Mouse (Mus musculus): ENCODE results near the gene Triap1. TPM values are rescaled to one million over a fixed set of nuclear protein-coding genes. Genes with fewer than 3 reads are reported as not detected.
A peak's percentile ranks its signal among the peaks of the same experiment; 100 is the strongest.

The Triap1 gene
- polyA plus RNA-seq, 1 experiment from 2014 or later, result 63.3 TPM

DNA sequence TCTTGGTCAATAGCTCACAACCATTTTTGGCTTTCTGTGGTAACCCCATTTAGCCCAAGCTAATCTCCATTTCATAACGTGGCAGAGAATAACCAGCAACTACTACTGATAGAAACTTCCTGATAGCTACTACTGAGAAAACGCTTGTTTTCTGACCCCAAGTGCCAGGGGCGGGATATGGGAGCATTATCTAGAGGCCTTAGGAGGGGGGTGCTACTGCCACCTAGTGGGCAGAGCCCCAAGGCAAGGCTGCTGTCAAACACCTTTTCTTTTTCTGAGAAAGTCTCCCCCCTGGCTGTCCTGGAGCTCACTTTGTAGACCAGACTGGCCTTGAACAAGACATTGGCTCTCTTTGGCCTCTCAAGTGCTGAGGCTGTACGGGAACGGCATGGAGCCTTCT is 6.5 kb downstream of the Triap1 start:
- H3K9ac ChIP-seq (ENCODE audit: low read length), result 0 out of 2 replicates have a peak overlapping the region, but pooled peaks have one; percentile 76
- under 1% methylated on average over 5 of the region's 5 CpGs for WGBS

DNA sequence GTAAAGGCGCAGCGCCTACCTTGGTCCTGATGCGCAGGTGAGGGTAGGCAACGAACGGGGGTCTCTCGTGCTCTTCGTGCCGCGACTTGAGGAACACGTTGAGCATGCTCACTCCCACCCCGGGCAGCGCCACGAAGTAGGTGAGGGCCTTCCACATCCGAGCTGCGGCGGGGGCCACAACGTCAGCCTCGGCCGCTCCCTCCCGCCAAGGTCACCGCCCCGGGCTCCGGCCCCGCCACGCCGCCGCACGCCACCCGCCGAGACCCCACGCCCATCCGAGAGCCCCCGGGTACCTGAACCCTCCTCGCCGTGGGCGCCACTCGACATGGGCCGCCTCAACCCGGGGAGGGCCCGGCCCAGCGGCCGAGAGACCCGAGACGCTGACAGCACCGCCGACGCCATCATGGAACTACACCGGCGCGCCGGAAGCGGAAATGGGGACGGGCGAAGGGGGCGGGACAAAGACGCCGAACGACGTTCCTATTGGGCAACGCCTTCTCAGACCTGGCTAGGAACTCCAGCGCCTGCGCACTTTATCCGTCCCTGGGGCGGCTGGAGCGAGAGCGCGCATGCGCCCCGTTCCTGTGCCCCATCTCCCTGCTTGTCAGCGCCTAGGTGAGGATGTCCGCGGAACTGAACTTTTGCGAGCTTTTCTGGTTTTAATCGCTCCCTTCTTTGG is 7.7 kb downstream of the Triap1 start, which contains the start of gene Cox6a1:
Cox6a1 (minus strand) TSS at position 436 of the 679 bp plus-strand sequence.
- ATAC-seq (ENCODE audit: low FRiP score, low TSS enrichment) (peak; percentile 91), DNase-seq (ENCODE audit: low spot score) (peak; percentile 99)
- H3K4me3 ChIP-seq (ENCODE audit: low read depth, low read length), result peak within 1 kb of the TSS; percentile 73
- under 1% methylated on average over 62 of the region's 74 CpGs for WGBS
- H3K4me1 ChIP-seq (replicated peaks; ENCODE audit: control insufficient read depth, insufficient read depth), result no peaks in the 10 kb centered on the region; the same call in 1 of the 2 replicates
- peak within 1 kb of the TSS; percentile 86 for H3K4me2 ChIP-seq (replicated peaks; ENCODE audit: low read depth)
- H3K27ac ChIP-seq (replicated peaks), result peak within 1 kb of the TSS; percentile 74
- no peak for TF ChIP-seq EP300 (optimal IDR thresholded peaks at IDR 0.05)
- peak; percentile 47 for TF ChIP-seq CTCF (IDR thresholded peaks at IDR 0.05; ENCODE audit: low read depth)
- no peaks in the 10 kb centered on the region for H3K27me3 ChIP-seq (ENCODE audit: control insufficient read depth, insufficient read depth, low read length)
- H3K9ac ChIP-seq (ENCODE audit: low read length), result peak within 1 kb of the TSS; percentile 76
- H3K36me3 ChIP-seq (ENCODE audit: control insufficient read depth, insufficient read depth, low read length), result peaks cover 4% of the 10 kb centered on the region; the same call in 1 of the 2 replicates
- no peaks in the 10 kb centered on the region for H3K9me3 ChIP-seq (ENCODE audit: control insufficient read depth, low read length)

More for the DNA sequence above, 6.5 kb downstream of the Triap1 start:
- Histone ChIP-seq H3K9me3 (ENCODE audit: control insufficient read depth, low read length) (no peaks in the 10 kb centered on the region), H3K4me3 (ENCODE audit: low read depth, low read length) (peak overlapping the region; percentile 73), H3K27me3 (ENCODE audit: control insufficient read depth, insufficient read depth, low read length) (no peaks in the 10 kb centered on the region), H3K4me2 (replicated peaks; ENCODE audit: low read depth) (peak overlapping the region; percentile 86), H3K4me1 (replicated peaks; ENCODE audit: control insufficient read depth, insufficient read depth) (no peaks in the 10 kb centered on the region; the same call in 1 of the 2 replicates), H3K36me3 (ENCODE audit: control insufficient read depth, insufficient read depth, low read length) (peaks cover 4% of the 10 kb centered on the region; the same call in 1 of the 2 replicates), H3K27ac (replicated peaks) (no peak overlapping the region)
- no peak for TF ChIP-seq EP300 (optimal IDR thresholded peaks at IDR 0.05)
- TF ChIP-seq CTCF (IDR thresholded peaks at IDR 0.05; ENCODE audit: low read depth), result peak; percentile 88
- ATAC-seq (ENCODE audit: low FRiP score, low TSS enrichment) (peak; percentile 63), DNase-seq (ENCODE audit: low spot score) (peak; percentile 88)

DNA sequence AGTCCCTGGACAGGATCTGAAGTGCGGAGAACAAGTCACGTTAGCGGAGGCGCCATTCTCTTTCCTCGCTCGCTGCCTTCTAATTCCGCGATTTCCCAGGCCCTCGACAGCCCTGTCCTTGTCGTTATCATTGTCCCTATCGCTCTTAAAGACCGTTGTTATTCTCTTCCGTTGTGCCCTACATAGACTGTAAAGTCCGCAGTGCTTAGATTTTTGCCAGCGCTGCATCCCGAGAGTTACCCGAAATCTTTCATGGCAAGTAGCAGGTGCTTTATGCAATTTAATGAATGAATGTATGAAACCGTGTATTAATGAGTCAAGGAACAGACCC is 8.2 kb downstream of the Triap1 start:
- under 1% methylated on average over 18 of the region's 18 CpGs for WGBS
- Histone ChIP-seq H3K9ac (ENCODE audit: low read length) (peak overlapping the region; percentile 62), H3K27me3 (ENCODE audit: control insufficient read depth, insufficient read depth, low read length) (no peaks in the 10 kb centered on the region), H3K36me3 (ENCODE audit: control insufficient read depth, insufficient read depth, low read length) (peaks cover 4% of the 10 kb centered on the region; the same call in 1 of the 2 replicates), H3K4me1 (replicated peaks; ENCODE audit: control insufficient read depth, insufficient read depth) (no peaks in the 10 kb centered on the region; the same call in 1 of the 2 replicates), H3K4me2 (replicated peaks; ENCODE audit: low read depth) (peak overlapping the region; percentile 84), H3K4me3 (ENCODE audit: low read depth, low read length) (peak overlapping the region; percentile 73), H3K27ac (replicated peaks) (peak overlapping the region; percentile 74), H3K9me3 (ENCODE audit: control insufficient read depth, low read length) (no peaks in the 10 kb centered on the region)
- DNase-seq (ENCODE audit: low spot score) (no peak), ATAC-seq (ENCODE audit: low FRiP score, low TSS enrichment) (peak; percentile 20)
- TF ChIP-seq CTCF (IDR thresholded peaks at IDR 0.05; ENCODE audit: low read depth), result no peak
- no peak for TF ChIP-seq EP300 (optimal IDR thresholded peaks at IDR 0.05)

GRCm38 (mm10) chr5:115351348-115351747 is 10.3 kb downstream of the Triap1 start:
- Histone ChIP-seq H3K9me3 (ENCODE audit: control insufficient read depth, low read length) (no peaks in the 10 kb centered on the region), H3K4me3 (ENCODE audit: low read depth, low read length) (no peak overlapping the region), H3K36me3 (ENCODE audit: control insufficient read depth, insufficient read depth, low read length) (no peaks in the 10 kb centered on the region), H3K4me2 (replicated peaks; ENCODE audit: low read depth) (no peak overlapping the region), H3K4me1 (replicated peaks; ENCODE audit: control insufficient read depth, insufficient read depth) (no peaks in the 10 kb centered on the region; the same call in 1 of the 2 replicates), H3K27ac (replicated peaks) (no peak overlapping the region), H3K27me3 (ENCODE audit: control insufficient read depth, insufficient read depth, low read length) (no peaks in the 10 kb centered on the region), H3K9ac (ENCODE audit: low read length) (no peak overlapping the region)
- 75% methylated on average over 5 of the region's 5 CpGs for WGBS
- DNase-seq (ENCODE audit: low spot score) (no peak), ATAC-seq (ENCODE audit: low FRiP score, low TSS enrichment) (no peak)
- no peak for TF ChIP-seq EP300 (optimal IDR thresholded peaks at IDR 0.05)
- peak; percentile 22 for TF ChIP-seq CTCF (IDR thresholded peaks at IDR 0.05; ENCODE audit: low read depth)

GRCm38 (mm10) chr5:115355070-115355469 is 14.0 kb downstream of the Triap1 start:
- Histone ChIP-seq H3K9ac (ENCODE audit: low read length) (no peak overlapping the region), H3K4me2 (replicated peaks; ENCODE audit: low read depth) (no peak overlapping the region)
- 42% methylated on average over 13 of the region's 13 CpGs for WGBS

DNA sequence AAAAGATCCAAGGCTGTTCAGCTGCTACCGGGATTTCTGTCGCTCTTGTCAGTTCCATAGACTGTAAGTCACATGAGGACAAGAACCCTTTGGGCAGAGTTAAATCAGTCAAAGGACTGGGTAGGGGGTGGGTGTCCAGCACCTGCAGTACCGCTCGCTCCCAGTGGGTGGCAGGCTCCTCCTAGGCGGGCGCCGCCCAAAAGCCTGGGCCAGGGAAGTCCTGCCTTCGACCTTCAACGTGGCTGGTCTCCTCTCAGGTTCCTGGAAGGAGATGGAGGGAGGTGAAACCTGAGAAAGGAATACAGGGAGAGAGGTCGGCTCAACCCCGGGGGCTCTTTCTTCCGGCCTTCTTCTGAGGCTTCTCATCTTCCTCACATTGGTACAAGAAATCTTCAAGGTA is 17.8 kb downstream of the Triap1 start:
- Histone ChIP-seq H3K4me1 (replicated peaks; ENCODE audit: control insufficient read depth, insufficient read depth) (no peaks in the 10 kb centered on the region), H3K27ac (replicated peaks) (no peak overlapping the region), H3K27me3 (ENCODE audit: control insufficient read depth, insufficient read depth, low read length) (no peaks in the 10 kb centered on the region), H3K36me3 (ENCODE audit: control insufficient read depth, insufficient read depth, low read length) (no peaks in the 10 kb centered on the region), H3K9ac (ENCODE audit: low read length) (no peak overlapping the region), H3K4me3 (ENCODE audit: low read depth, low read length) (no peak overlapping the region), H3K9me3 (ENCODE audit: control insufficient read depth, low read length) (no peaks in the 10 kb centered on the region), H3K4me2 (replicated peaks; ENCODE audit: low read depth) (no peak overlapping the region)
- TF ChIP-seq EP300 (optimal IDR thresholded peaks at IDR 0.05) (no peak), CTCF (IDR thresholded peaks at IDR 0.05; ENCODE audit: low read depth) (peak; percentile 97)
- DNase-seq (ENCODE audit: low spot score), result peak; percentile 91
- ATAC-seq (ENCODE audit: low FRiP score, low TSS enrichment), result peak; percentile 88
- 2% methylated on average over 12 of the region's 12 CpGs for WGBS

More at GRCm38 (mm10) chr5:115355070-115355469, 14.0 kb downstream of the Triap1 start:
- no peaks in the 10 kb centered on the region for H3K9me3 ChIP-seq (ENCODE audit: control insufficient read depth, low read length)
- no peaks in the 10 kb centered on the region for H3K4me1 ChIP-seq (replicated peaks; ENCODE audit: control insufficient read depth, insufficient read depth)
- no peaks in the 10 kb centered on the region for H3K27me3 ChIP-seq (ENCODE audit: control insufficient read depth, insufficient read depth, low read length)
- ATAC-seq (ENCODE audit: low FRiP score, low TSS enrichment), result no peak
- H3K27ac ChIP-seq (replicated peaks), result no peak overlapping the region
- no peaks in the 10 kb centered on the region for H3K36me3 ChIP-seq (ENCODE audit: control insufficient read depth, insufficient read depth, low read length)
- DNase-seq (ENCODE audit: low spot score), result no peak
- TF ChIP-seq EP300 (optimal IDR thresholded peaks at IDR 0.05), result no peak
- no peak for TF ChIP-seq CTCF (IDR thresholded peaks at IDR 0.05; ENCODE audit: low read depth)
- H3K4me3 ChIP-seq (ENCODE audit: low read depth, low read length), result no peak overlapping the region
